Mouse (Mus musculus) stomach, postnatal 0 days (tissue): ENCODE results near the gene E2f8. TPM values are rescaled to one million over a fixed set of nuclear protein-coding genes. Genes with fewer than 3 reads are reported as not detected.

ENCODE experiments used
- ATAC-seq: fragments of 200-750 bp; cut with Nextera tagmentation; 2 replicates; pipeline ENCODE4 v1.8.0; 2017; ENCODE audit not compliant: low FRiP score, low TSS enrichment
- DNase-seq: peaks from one replicate; pipeline ENCODE4 v3.0.0-alpha.2; 2016; ENCODE audit warnings: low spot score
- H3K27ac ChIP-seq: fragments of 300-500 bp; sonication (generic); replicated peaks from 2 replicates; pipeline ENCODE4 v1.5.1; 2014; ENCODE audit warnings: mild to moderate bottlenecking, control low read depth
- H3K27me3 ChIP-seq: fragments of 300-500 bp; sonication (generic); 2 replicates; pipeline ENCODE4 v1.6.1; 2014; ENCODE audit warnings: low read length; ENCODE audit not compliant: control insufficient read depth, insufficient read depth
- H3K36me3 ChIP-seq: fragments of 300-500 bp; sonication (generic); 2 replicates; pipeline ENCODE4 v1.6.1; 2014; ENCODE audit warnings: low read length, mixed read lengths; ENCODE audit not compliant: control insufficient read depth, insufficient read depth
- H3K4me1 ChIP-seq: fragments of 300-500 bp; sonication (generic); replicated peaks from 2 replicates; pipeline ENCODE4 v1.6.1; 2014; ENCODE audit warnings: antibody characterized with exemption; ENCODE audit not compliant: control insufficient read depth, insufficient read depth
- H3K4me2 ChIP-seq: fragments of 300-500 bp; sonication (generic); replicated peaks from 2 replicates; pipeline ENCODE4 v1.6.1; 2014; ENCODE audit warnings: low read depth, mild to moderate bottlenecking, control low read depth, moderate library complexity
- H3K4me3 ChIP-seq: fragments of 300-500 bp; sonication (generic); 2 replicates; pipeline ENCODE4 v1.5.1; 2014; ENCODE audit warnings: low read depth, low read length, control low read depth
- H3K9ac ChIP-seq: fragments of 300-500 bp; sonication (generic); 2 replicates; pipeline ENCODE4 v1.6.1; 2014; ENCODE audit warnings: mild to moderate bottlenecking, low read length, control low read depth, mixed read lengths
- H3K9me3 ChIP-seq: fragments of 300-500 bp; sonication (generic); 2 replicates; pipeline ENCODE4 v1.6.1; 2016; ENCODE audit warnings: low read length; ENCODE audit not compliant: control insufficient read depth
- CTCF ChIP-seq: IDR thresholded peaks from 2 replicates; pipeline ENCODE4 v1.5.1; 2016; ENCODE audit warnings: antibody characterized with exemption, low read depth, mild to moderate bottlenecking, moderate library complexity
- EP300 ChIP-seq: optimal IDR thresholded peaks from 2 replicates; pipeline ENCODE3; 2016; ENCODE audit warnings: antibody characterized with exemption
- WGBS: fragments of 180-500 bp; shearing (Covaris S2); extraction: QIAGEN DNeasy Blood & Tissue Kit; methylation state at CpG from one replicate; pipeline ENCODE4 v1.1.7; 2014; 5-methylcytosine and 5-hydroxymethylcytosine counted together
- polyA plus RNA-seq: library from polyadenylated mRNA; unstranded; fragments of >200 nt; fragmentation: Nextera tagmentation; extraction: Ambion mirVana; gene quantifications from 2 replicates; pipeline ENCODE4 v1.2.1, GENCODE M21; 2015

E2f8 gene
- polyA plus RNA-seq, 1 experiment from 2014 or later = 4.5 TPM

- TF ChIP-seq CTCF = no peak
- no peak for TF ChIP-seq EP300
Observed at GRCm38 (mm10) chr7:48842353-48842752, 39.0 kb downstream of the E2f8 start.

GRCm38 (mm10) chr7:48841538-48841937, 39.9 kb downstream of the E2f8 start:
- Histone ChIP-seq H3K9me3 (no peaks in the 10 kb centered on the region), H3K4me3 (no peak overlapping the region), H3K27me3 (no peaks in the 10 kb centered on the region), H3K4me1 (no peaks in the 10 kb centered on the region), H3K9ac (no peak overlapping the region), H3K36me3 (no peaks in the 10 kb centered on the region), H3K4me2 (no peak overlapping the region), H3K27ac (no peak overlapping the region)
- TF ChIP-seq CTCF = no peak
- no peak for TF ChIP-seq EP300
- ATAC-seq (no peak), DNase-seq (no peak)
- 78% methylated on average over 4 of the region's 4 CpGs for WGBS

More at GRCm38 (mm10) chr7:48842353-48842752, 39.0 kb downstream of the E2f8 start:
- Histone ChIP-seq H3K4me2 (no peak overlapping the region), H3K9ac (no peak overlapping the region), H3K4me3 (no peak overlapping the region), H3K36me3 (no peaks in the 10 kb centered on the region), H3K9me3 (no peaks in the 10 kb centered on the region), H3K27me3 (no peaks in the 10 kb centered on the region), H3K4me1 (no peaks in the 10 kb centered on the region), H3K27ac (no peak overlapping the region)
- WGBS = 60% methylated on average over 3 of the region's 3 CpGs
- no peak for DNase-seq
- no peak for ATAC-seq

- Histone ChIP-seq H3K9me3 (no peaks in the 10 kb centered on the region), H3K9ac (no peak overlapping the region), H3K27me3 (no peaks in the 10 kb centered on the region), H3K4me1 (no peaks in the 10 kb centered on the region), H3K4me3 (no peak overlapping the region), H3K4me2 (no peak overlapping the region), H3K27ac (no peak overlapping the region), H3K36me3 (no peaks in the 10 kb centered on the region)
- no peak for DNase-seq
- no peak for ATAC-seq
- TF ChIP-seq CTCF (no peak), EP300 (no peak)
- 50% methylated on average over 2 of the region's 2 CpGs for WGBS
Observed at GRCm38 (mm10) chr7:48840545-48840944, 40.9 kb downstream of the E2f8 start.

GRCm38 (mm10) chr7:48838434-48838833, 43.0 kb downstream of the E2f8 start:
- Histone ChIP-seq H3K27ac (no peak overlapping the region), H3K4me1 (no peaks in the 10 kb centered on the region), H3K27me3 (no peaks in the 10 kb centered on the region), H3K4me2 (no peak overlapping the region), H3K4me3 (no peak overlapping the region), H3K9ac (no peak overlapping the region), H3K9me3 (no peaks in the 10 kb centered on the region), H3K36me3 (no peaks in the 10 kb centered on the region)
- peak; percentile 28; the same call in 1 of the 2 replicates for TF ChIP-seq CTCF
- no peak for TF ChIP-seq EP300
- ATAC-seq (no peak), DNase-seq (no peak)
- WGBS = 68% methylated on average over 2 of the region's 2 CpGs

- Histone ChIP-seq H3K4me2 (no peak overlapping the region), H3K9me3 (no peaks in the 10 kb centered on the region), H3K4me1 (no peaks in the 10 kb centered on the region), H3K9ac (no peak overlapping the region), H3K27me3 (no peaks in the 10 kb centered on the region), H3K27ac (no peak overlapping the region), H3K36me3 (no peaks in the 10 kb centered on the region), H3K4me3 (no peak overlapping the region)
- DNase-seq (no peak), ATAC-seq (no peak)
- 58% methylated on average over 6 of the region's 6 CpGs for WGBS
- TF ChIP-seq EP300 = no peak
- TF ChIP-seq CTCF = no peak
Observed at GRCm38 (mm10) chr7:48836949-48837348, 44.4 kb downstream of the E2f8 start.

- 0 out of 2 replicates have a peak, but pooled peaks cover 2% of the 10 kb centered on the region for H3K4me1 ChIP-seq
- H3K4me2 ChIP-seq = no peak overlapping the region
- no peak overlapping the region for H3K27ac ChIP-seq
- no peaks in the 10 kb centered on the region for H3K27me3 ChIP-seq
- DNase-seq (no peak), ATAC-seq (no peak)
- no peaks in the 10 kb centered on the region for H3K9me3 ChIP-seq
- WGBS = 75% methylated on average over 12 of the region's 12 CpGs
- H3K9ac ChIP-seq = no peak overlapping the region
- TF ChIP-seq EP300 = no peak
- TF ChIP-seq CTCF = no peak
- H3K36me3 ChIP-seq = no peaks in the 10 kb centered on the region
- H3K4me3 ChIP-seq = no peak overlapping the region
Observed at GRCm38 (mm10) chr7:48834989-48835626, 46.3 kb downstream of the E2f8 start.
